Mouse (Mus musculus): ENCODE results near the gene 4931409K22Rik. TPM values are rescaled to one million over a fixed set of nuclear protein-coding genes. Genes with fewer than 3 reads are reported as not detected.

Gene 4931409K22Rik
- total and polyA plus RNA-seq, 3 experiments = not detected

DNA sequence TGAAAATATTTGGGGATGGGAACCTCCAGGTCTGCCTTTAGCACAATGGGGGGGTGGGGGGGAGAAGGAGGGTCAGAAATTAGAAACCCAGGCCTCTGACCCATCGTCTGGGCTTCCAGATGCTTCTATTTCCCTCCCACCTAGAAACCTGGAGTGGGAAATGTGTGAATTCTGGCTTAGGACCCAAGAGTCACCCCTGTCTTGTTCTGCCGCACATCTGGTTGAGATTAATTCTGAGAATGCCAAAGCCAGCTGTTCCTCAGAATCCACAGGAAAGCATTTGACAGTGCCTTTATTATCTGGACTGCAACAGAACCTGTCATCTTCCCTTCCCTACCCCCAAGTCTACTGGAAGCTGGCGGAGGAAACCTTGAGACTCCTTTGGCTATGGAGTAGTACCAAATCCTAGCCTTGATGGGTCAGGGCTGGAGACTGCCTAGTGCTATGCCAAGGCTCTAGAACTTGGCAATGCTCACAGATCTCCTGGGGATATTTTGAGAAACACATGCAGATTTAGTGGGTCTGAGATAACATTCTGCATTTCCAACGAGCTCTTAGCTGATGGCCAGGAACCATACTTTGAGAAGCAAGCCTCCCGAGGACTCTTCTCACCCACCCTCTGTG lies 2.9 kb downstream of the 4931409K22Rik start:
- H3K27ac ChIP-seq (ENCODE audit: insufficient read depth, low read depth) = no peak overlapping the region
- DNase-seq (ENCODE audit: extremely low read depth) = no peak
- dilution Hi-C loops (cut with MboI; ENCODE audit: extremely low pct_ligation_motif_present, extremely low pct_unique_long_range_greater_than_20kb, low sequenced_read_pairs) (no loop called here), in situ Hi-C loops (cut with MboI; ENCODE audit: low pct_ligation_motif_present, low pct_unique_long_range_greater_than_20kb, low sequenced_read_pairs) (no loop called here)
- peaks cover 3% of the 10 kb centered on the region for H3K9me3 ChIP-seq (replicated peaks; ENCODE audit: low read length)
- peaks cover 3 to 11% of the 10 kb centered on the region in 2 experiments; a peak in 2 of 4 replicates for H3K4me1 ChIP-seq (ENCODE audit: control insufficient read depth in 1 of 2, insufficient read depth in 2 of 2)
- H3K4me3 ChIP-seq (replicated peaks in 1 of 3; ENCODE audit: low read depth in 2 of 3, low read length in 2 of 3, poor library complexity in 1 of 3) = no peak overlapping the region
- H3K4me2 ChIP-seq (ENCODE audit: insufficient read depth, low read depth, poor library complexity, severe bottlenecking) = no peak overlapping the region
- peaks cover 45% of the 10 kb centered on the region for H3K27me3 ChIP-seq (replicated peaks)
- TF ChIP-seq NRF1 (IDR thresholded peaks at IDR 0.05; ENCODE audit: low read depth, low read length) (no peak), SIN3A (IDR thresholded peaks at IDR 0.05; ENCODE audit: low read length) (no peak), IRF4 (IDR thresholded peaks at IDR 0.05; ENCODE audit: low read depth, low read length) (no peak), PAX5 (IDR thresholded peaks at IDR 0.05; ENCODE audit: low read length) (no peak), RAD21 (IDR thresholded peaks at IDR 0.05; ENCODE audit: low read depth, low read length) (no peak), CHD1 (IDR thresholded peaks at IDR 0.05; ENCODE audit: low read depth, low read length) (no peak), ZNF384 (IDR thresholded peaks at IDR 0.05; ENCODE audit: low read depth, low read length) (no peak)
- H3K36me3 ChIP-seq (replicated peaks in 1 of 2; ENCODE audit: control insufficient read depth in 1 of 2, insufficient read depth in 1 of 2, low read length in 1 of 2) = no peaks in the 10 kb centered on the region
- no peak overlapping the region for H3K9ac ChIP-seq (ENCODE audit: insufficient read depth, low read depth)
- H3K79me2 ChIP-seq (replicated peaks; ENCODE audit: control insufficient read depth, extremely low read depth, insufficient read depth, poor library complexity, severe bottlenecking) = no peaks in the 10 kb centered on the region

DNA sequence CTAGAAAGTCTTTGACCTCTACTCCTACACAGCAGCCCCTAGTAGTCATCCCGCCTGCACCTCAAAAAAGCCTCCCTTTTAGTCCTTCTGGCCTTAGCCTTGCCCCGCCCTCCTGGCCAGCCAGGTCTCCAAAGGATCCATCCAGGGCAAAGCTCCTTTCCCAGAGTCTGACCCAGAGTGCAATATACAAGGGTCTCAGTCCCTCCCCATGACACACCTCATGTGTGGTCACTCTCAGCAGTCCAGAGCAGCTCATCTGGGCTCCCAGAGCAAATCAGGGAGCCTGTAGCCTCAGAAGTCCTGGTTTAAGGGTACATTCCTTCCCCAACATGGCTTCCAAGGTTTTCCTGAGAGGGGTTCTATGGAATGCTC lies 5.3 kb downstream of the 4931409K22Rik start:
- H3K4me3 ChIP-seq (replicated peaks in 1 of 3; ENCODE audit: low read depth in 2 of 3, low read length in 2 of 3, poor library complexity in 1 of 3) = no peak overlapping the region
- no peaks in the 10 kb centered on the region for H3K36me3 ChIP-seq (replicated peaks in 1 of 2; ENCODE audit: control insufficient read depth in 1 of 2, insufficient read depth in 1 of 2, low read length in 1 of 2)
- H3K4me1 ChIP-seq (ENCODE audit: control insufficient read depth in 1 of 2, insufficient read depth in 2 of 2) = peaks cover 3 to 10% of the 10 kb centered on the region in 2 experiments; a peak in 2 of 4 replicates
- H3K4me2 ChIP-seq (ENCODE audit: insufficient read depth, low read depth, poor library complexity, severe bottlenecking) = peak overlapping the region; percentile 19
- no peak for DNase-seq (ENCODE audit: extremely low read depth)
- dilution Hi-C loops (cut with MboI; ENCODE audit: extremely low pct_ligation_motif_present, extremely low pct_unique_long_range_greater_than_20kb, low sequenced_read_pairs) = no loop called here
- TF ChIP-seq CHD1 (IDR thresholded peaks at IDR 0.05; ENCODE audit: low read depth, low read length) = no peak
- no peak for TF ChIP-seq MAFK (IDR thresholded peaks at IDR 0.05; ENCODE audit: insufficient replicate concordance, low read length)
- TF ChIP-seq NRF1 (IDR thresholded peaks at IDR 0.05; ENCODE audit: low read depth, low read length) = no peak
- TF ChIP-seq UBTF (IDR thresholded peaks at IDR 0.05; ENCODE audit: low read depth, low read length) = no peak
- TF ChIP-seq RAD21 (IDR thresholded peaks at IDR 0.05; ENCODE audit: low read depth, low read length) = no peak
- TF ChIP-seq CHD2 (IDR thresholded peaks at IDR 0.05; ENCODE audit: low read length) = no peak
- no peak for TF ChIP-seq ZNF384 (IDR thresholded peaks at IDR 0.05; ENCODE audit: low read depth, low read length)
- TF ChIP-seq SIN3A (IDR thresholded peaks at IDR 0.05; ENCODE audit: low read length) = no peak
- in situ Hi-C loops (cut with MboI; ENCODE audit: low pct_ligation_motif_present, low pct_unique_long_range_greater_than_20kb, low sequenced_read_pairs) = no loop called here
- H3K9ac ChIP-seq (ENCODE audit: insufficient read depth, low read depth) = no peak overlapping the region
- H3K27me3 ChIP-seq (replicated peaks) = peaks cover 64% of the 10 kb centered on the region
- no peak overlapping the region for H3K27ac ChIP-seq (ENCODE audit: insufficient read depth, low read depth)
- no peaks in the 10 kb centered on the region for H3K79me2 ChIP-seq (replicated peaks; ENCODE audit: control insufficient read depth, extremely low read depth, insufficient read depth, poor library complexity, severe bottlenecking)
- peaks cover 3% of the 10 kb centered on the region for H3K9me3 ChIP-seq (replicated peaks; ENCODE audit: low read length)

DNA sequence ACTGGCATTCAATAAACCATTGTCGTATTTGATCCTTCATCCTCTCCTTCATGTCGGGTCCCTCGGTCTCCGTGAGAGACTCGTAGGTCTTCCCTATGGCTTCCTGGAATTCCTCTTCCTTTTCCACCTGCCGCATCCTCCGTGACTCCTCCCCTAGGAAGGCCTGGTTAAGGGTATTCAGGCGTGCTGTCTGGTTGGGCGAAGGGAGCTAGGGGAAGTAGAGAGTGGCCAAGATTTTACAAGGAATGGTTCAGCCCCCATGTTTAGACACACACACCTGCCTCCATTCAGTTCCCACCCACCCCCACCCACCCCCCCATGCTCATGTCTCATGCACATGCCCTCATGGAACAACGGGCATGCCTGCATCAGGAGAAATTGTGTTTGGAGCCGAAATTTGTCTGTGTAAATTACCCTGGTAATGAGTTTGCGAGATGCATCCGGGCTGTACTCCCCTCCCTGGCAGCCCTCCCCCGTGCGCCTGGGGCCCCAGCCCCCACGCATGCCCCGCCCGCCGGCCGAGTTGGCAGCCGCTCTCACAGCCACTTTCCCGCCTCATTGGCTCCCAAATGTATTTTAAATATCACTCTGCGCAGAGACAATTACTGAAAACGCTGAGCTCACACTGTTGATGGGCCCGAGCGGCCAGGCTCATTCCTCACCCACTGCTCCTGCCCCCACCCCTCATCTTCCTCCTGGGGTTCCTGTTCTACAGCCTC lies 5.9 kb downstream of the 4931409K22Rik start:
- peaks cover 69% of the 10 kb centered on the region for H3K27me3 ChIP-seq (replicated peaks)
- no peak overlapping the region for H3K9ac ChIP-seq (ENCODE audit: insufficient read depth, low read depth)
- DNase-seq (ENCODE audit: extremely low read depth) = no peak

More for the DNA sequence above, 5.9 kb downstream of the 4931409K22Rik start:
- TF ChIP-seq POLR2A (IDR thresholded peaks at IDR 0.05; ENCODE audit: low read depth, low read length) = no peak
- TF ChIP-seq SMC3 (IDR thresholded peaks at IDR 0.05; ENCODE audit: low read depth, low read length) = no peak
- no peak for TF ChIP-seq UBTF (IDR thresholded peaks at IDR 0.05; ENCODE audit: low read depth, low read length)
- no peak for TF ChIP-seq ETS1 (conservative IDR thresholded peaks at IDR 0.05; ENCODE audit: low read depth, low read length)
- TF ChIP-seq BHLHE40 (IDR thresholded peaks at IDR 0.05; ENCODE audit: low read depth, low read length) = no peak
- TF ChIP-seq NRF1 (IDR thresholded peaks at IDR 0.05; ENCODE audit: low read depth, low read length) = 0 out of 2 replicates have a peak, but pooled peaks have one; percentile 21
- no peak for TF ChIP-seq EP300 (IDR thresholded peaks at IDR 0.05; ENCODE audit: low read length)
- no peak overlapping the region for H3K4me3 ChIP-seq (replicated peaks in 1 of 3; ENCODE audit: low read depth in 2 of 3, low read length in 2 of 3, poor library complexity in 1 of 3)
- peaks cover 3 to 5% of the 10 kb centered on the region in 2 experiments; a peak in 2 of 4 replicates for H3K4me1 ChIP-seq (ENCODE audit: control insufficient read depth in 1 of 2, insufficient read depth in 2 of 2)
- peaks cover under 1% of the 10 kb centered on the region for H3K9me3 ChIP-seq (replicated peaks; ENCODE audit: low read length)
- dilution Hi-C loops (cut with MboI; ENCODE audit: extremely low pct_ligation_motif_present, extremely low pct_unique_long_range_greater_than_20kb, low sequenced_read_pairs) = no loop called here
- no peak overlapping the region for H3K27ac ChIP-seq (ENCODE audit: insufficient read depth, low read depth)
- H3K36me3 ChIP-seq (replicated peaks in 1 of 2; ENCODE audit: control insufficient read depth in 1 of 2, insufficient read depth in 1 of 2, low read length in 1 of 2) = no peaks in the 10 kb centered on the region
- in situ Hi-C loops (cut with MboI; ENCODE audit: low pct_ligation_motif_present, low pct_unique_long_range_greater_than_20kb, low sequenced_read_pairs) = no loop called here
- peak overlapping the region; percentile 19 for H3K4me2 ChIP-seq (ENCODE audit: insufficient read depth, low read depth, poor library complexity, severe bottlenecking)
- H3K79me2 ChIP-seq (replicated peaks; ENCODE audit: control insufficient read depth, extremely low read depth, insufficient read depth, poor library complexity, severe bottlenecking) = no peaks in the 10 kb centered on the region

Data from CH12.LX (cell line).